Mouse (Mus musculus): ENCODE measurements around the gene Mocs2. TPM values are rescaled to one million over a fixed set of nuclear protein-coding genes. Genes with fewer than 3 reads are reported as not detected.

Gene Mocs2
- polyA plus RNA-seq, 1 experiment from 2014 or later = 56.6 TPM

DNA sequence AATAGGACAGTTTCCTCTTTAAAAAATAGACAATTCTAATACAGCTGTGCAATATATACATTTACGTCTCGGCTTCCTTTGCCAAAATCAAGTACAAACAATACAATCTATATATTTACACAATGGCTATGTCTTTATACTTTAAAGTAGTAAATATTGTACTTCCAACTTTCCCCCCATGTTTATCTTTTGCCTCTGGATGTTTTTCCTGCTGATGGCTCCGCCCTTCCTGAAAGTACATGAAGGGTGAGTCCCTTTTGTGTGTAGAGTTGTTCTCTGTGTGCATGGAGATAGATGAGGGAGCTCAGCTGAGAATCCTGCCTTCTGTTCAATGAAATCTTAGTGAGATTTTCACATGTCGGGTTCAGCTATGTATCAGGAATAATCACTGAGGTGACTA lies 15.3 kb downstream of the Mocs2 start:
- ATAC-seq (ENCODE audit: extremely low read depth, insufficient number of reproducible peaks, low FRiP score, low TSS enrichment) = no peak
- no peaks in the 10 kb centered on the region for H3K9me3 ChIP-seq
- H3K27me3 ChIP-seq (replicated peaks) = no peaks in the 10 kb centered on the region
- whole genome bisulfite sequencing = 81% methylated on average over 4 of the region's 4 CpGs
- no peak overlapping the region for H3K4me2 ChIP-seq
- no peak overlapping the region for H3K9ac ChIP-seq
- H3K4me3 ChIP-seq = no peak overlapping the region
- H3K36me3 ChIP-seq = peaks cover 40% of the 10 kb centered on the region
- H3K27ac ChIP-seq (replicated peaks) = no peak overlapping the region
- H3K4me1 ChIP-seq = peaks cover 9% of the 10 kb centered on the region

DNA sequence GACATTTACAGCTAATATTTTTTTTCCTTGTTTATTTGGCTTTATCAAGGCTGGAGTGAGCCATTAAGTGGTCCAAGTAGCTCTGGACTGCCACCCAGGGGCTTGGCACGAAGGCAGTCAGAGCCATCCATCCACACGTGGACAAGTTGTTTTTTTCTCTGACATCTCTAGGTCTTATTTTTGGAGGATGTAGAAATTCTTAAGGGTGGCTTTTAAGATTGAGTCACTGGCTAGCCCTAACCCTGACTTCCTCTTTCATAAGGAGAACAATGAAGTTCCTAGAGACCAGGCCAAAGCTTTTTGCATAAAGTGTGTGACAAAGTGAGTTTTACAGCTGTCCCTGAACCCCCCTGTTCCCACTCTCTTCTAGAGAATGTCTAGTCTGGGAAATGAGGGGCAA lies 16.5 kb downstream of the Mocs2 start:
- no peak overlapping the region for H3K27ac ChIP-seq (replicated peaks)
- 25% methylated on average over 2 of the region's 2 CpGs for WGBS
- no peak for ATAC-seq (ENCODE audit: extremely low read depth, insufficient number of reproducible peaks, low FRiP score, low TSS enrichment)

DNA sequence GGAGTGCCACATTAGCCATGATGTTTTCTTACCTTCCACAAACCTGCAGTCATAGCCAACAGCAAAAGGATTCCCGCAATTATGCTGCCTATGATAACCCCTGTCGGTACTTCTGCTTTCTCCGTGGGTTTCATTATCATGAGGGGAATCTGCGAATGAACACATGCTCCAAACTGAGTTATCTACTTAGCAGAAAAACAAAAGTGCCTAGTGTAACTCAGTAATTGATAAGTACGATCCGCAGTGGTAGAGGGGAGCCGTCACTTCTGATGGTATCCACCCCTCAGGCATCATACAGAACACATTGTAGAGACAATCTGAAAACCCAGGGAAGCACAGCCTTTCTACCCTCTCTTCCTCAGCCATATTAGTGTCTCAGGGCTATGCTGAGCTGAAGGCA lies 19.0 kb downstream of the Mocs2 start:
- Histone ChIP-seq H3K27me3 (replicated peaks) (no peaks in the 10 kb centered on the region), H3K9ac (no peak overlapping the region), H3K36me3 (peaks cover 16% of the 10 kb centered on the region), H3K4me2 (no peak overlapping the region), H3K4me3 (no peak overlapping the region), H3K4me1 (peaks cover 21% of the 10 kb centered on the region), H3K9me3 (no peaks in the 10 kb centered on the region), H3K27ac (replicated peaks) (no peak overlapping the region)
- WGBS = 68% methylated on average over 7 of the region's 7 CpGs
- no peak for ATAC-seq (ENCODE audit: extremely low read depth, insufficient number of reproducible peaks, low FRiP score, low TSS enrichment)

More for the DNA sequence above, 16.5 kb downstream of the Mocs2 start:
- Histone ChIP-seq H3K9me3 (no peaks in the 10 kb centered on the region), H3K27me3 (replicated peaks) (no peaks in the 10 kb centered on the region), H3K36me3 (peaks cover 32% of the 10 kb centered on the region), H3K9ac (no peak overlapping the region), H3K4me1 (peaks cover 21% of the 10 kb centered on the region), H3K4me3 (no peak overlapping the region), H3K4me2 (no peak overlapping the region)

DNA sequence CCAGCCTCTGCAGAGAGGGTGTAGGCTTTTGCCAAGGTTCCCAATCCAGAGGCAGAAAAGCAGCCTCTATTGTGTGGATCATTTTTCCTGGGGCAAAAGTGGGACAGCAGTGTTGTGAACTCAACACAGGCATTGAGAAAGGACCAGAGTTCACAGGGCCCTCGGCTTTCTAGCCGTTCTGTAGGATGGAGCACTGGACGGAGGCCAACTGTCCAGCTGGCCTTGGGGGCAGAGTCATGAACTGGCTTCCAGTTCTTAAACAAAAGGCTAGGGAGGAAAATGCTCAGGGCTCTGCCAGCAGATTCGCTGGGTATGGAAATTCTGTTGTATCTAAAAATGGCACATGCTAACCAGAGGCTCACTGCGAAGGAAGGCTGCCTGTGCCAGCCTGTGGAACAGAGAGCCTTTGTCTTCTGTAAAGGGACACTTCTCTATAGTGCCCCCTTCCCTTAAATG lies 20.5 kb downstream of the Mocs2 start:
- Histone ChIP-seq H3K9ac (0 out of 2 replicates have a peak overlapping the region, but pooled peaks have one; percentile 41), H3K9me3 (no peaks in the 10 kb centered on the region), H3K4me3 (no peak overlapping the region), H3K4me2 (peak overlapping the region; percentile 17; the same call in 1 of the 2 replicates), H3K27ac (replicated peaks) (peak overlapping the region; percentile 85), H3K36me3 (peaks cover 16% of the 10 kb centered on the region), H3K27me3 (replicated peaks) (no peaks in the 10 kb centered on the region), H3K4me1 (peaks cover 21% of the 10 kb centered on the region)
- no peak for ATAC-seq (ENCODE audit: extremely low read depth, insufficient number of reproducible peaks, low FRiP score, low TSS enrichment)
- 25% methylated on average over 5 of the region's 5 CpGs for WGBS

DNA sequence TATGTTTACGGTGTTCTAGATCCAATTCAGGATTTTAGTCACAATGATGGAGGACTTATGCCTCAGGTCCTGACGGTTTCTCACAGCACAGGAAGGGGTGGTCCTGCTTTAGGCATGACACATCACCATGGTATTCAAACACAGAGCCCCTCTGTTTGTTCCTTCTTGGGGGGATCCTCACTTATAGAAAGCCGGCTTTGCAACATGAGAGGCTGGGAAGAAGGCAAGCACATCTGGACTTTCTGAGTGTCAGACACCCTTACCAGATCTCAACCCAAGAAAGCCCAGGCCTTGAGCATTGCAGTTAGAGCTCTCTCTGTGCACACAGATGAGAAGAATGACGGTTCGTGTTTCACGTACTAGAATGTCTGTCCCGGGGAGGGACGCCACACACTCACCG lies 21.1 kb downstream of the Mocs2 start:
- ATAC-seq (ENCODE audit: extremely low read depth, insufficient number of reproducible peaks, low FRiP score, low TSS enrichment) = no peak
- Histone ChIP-seq H3K36me3 (peaks cover 13% of the 10 kb centered on the region), H3K9ac (no peak overlapping the region), H3K27ac (replicated peaks) (peak overlapping the region; percentile 85), H3K4me3 (no peak overlapping the region), H3K27me3 (replicated peaks) (no peaks in the 10 kb centered on the region), H3K9me3 (no peaks in the 10 kb centered on the region), H3K4me1 (peaks cover 21% of the 10 kb centered on the region), H3K4me2 (no peak overlapping the region)
- 65% methylated on average over 9 of the region's 9 CpGs for WGBS

DNA sequence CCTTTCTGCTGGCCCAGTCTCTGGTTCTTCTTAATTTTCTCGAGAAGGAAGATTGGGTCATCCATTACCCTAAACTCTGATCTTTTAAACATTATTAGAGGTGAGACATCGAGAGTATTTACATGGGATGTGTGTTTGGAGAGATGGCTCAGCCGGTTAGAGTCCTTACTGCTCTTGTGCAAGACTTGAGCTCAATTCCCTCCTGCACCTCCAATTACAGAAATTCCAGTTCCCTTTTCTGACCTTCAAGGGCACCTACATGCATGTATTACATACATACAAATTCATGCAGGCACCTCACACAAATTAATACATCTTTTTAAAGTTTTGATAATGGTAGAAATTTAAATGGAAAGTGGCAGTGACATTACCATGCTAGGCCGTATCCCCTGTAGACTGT lies 22.5 kb downstream of the Mocs2 start:
- H3K4me3 ChIP-seq = no peak overlapping the region
- peaks cover 13% of the 10 kb centered on the region for H3K36me3 ChIP-seq
- H3K27ac ChIP-seq (replicated peaks) = no peak overlapping the region
- no peak overlapping the region for H3K9ac ChIP-seq
- H3K4me1 ChIP-seq = peaks cover 21% of the 10 kb centered on the region
- no peak for ATAC-seq (ENCODE audit: extremely low read depth, insufficient number of reproducible peaks, low FRiP score, low TSS enrichment)
- H3K9me3 ChIP-seq = no peaks in the 10 kb centered on the region
- H3K4me2 ChIP-seq = no peak overlapping the region
- 71% methylated on average over 4 of the region's 4 CpGs for WGBS
- no peaks in the 10 kb centered on the region for H3K27me3 ChIP-seq (replicated peaks)

DNA sequence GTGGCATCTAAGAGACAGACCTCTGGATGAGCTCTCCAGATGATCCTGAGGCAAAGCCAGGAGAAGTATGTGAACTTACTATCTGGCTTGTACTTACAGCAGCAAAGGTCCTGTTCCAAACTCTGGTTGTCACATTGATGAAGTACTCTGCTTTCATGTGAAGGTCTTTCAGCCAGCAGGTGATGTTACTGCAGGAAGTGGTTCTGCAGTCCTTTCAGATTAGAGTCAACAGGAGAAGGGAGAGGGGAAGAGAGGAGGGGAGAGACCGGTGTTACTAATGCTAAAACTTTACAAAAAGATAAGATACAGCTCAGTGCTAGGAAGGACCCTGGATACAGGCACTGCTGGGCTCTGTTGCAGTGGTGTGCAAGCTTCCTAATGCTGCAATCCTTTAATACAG lies 25.3 kb downstream of the Mocs2 start:
- WGBS = 18% methylated on average over 1 of the region's 1 CpGs
- Histone ChIP-seq H3K9me3 (no peaks in the 10 kb centered on the region), H3K4me2 (no peak overlapping the region), H3K4me3 (no peak overlapping the region), H3K27me3 (replicated peaks) (no peaks in the 10 kb centered on the region), H3K36me3 (peaks cover 3% of the 10 kb centered on the region; the same call in 1 of the 2 replicates), H3K4me1 (peaks cover 13% of the 10 kb centered on the region), H3K9ac (no peak overlapping the region), H3K27ac (replicated peaks) (no peak overlapping the region)
- ATAC-seq (ENCODE audit: extremely low read depth, insufficient number of reproducible peaks, low FRiP score, low TSS enrichment) = no peak

DNA sequence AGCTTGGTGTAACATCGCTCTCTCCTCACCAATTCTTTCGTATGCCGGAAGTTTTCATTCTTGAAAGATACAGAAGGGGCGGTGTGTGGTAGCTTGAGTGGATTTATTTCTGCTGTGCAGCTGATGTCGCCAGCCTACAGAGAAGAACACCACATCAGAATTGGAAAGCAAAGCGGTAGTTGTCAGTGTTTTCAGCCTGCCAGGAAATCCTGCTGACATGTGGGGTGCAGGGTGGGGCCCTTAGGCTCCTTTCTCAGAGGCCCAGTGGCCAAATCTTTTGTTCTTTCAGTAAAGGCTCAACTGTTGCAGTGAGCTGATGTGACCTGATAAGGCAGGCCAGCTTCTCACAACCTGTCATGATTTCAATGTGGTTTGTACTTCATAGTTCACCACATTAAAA lies 27.8 kb downstream of the Mocs2 start:
- Histone ChIP-seq H3K27ac (replicated peaks) (no peak overlapping the region), H3K36me3 (peaks cover 3% of the 10 kb centered on the region; the same call in 1 of the 2 replicates), H3K27me3 (replicated peaks) (no peaks in the 10 kb centered on the region), H3K9me3 (no peaks in the 10 kb centered on the region), H3K9ac (no peak overlapping the region), H3K4me1 (no peaks in the 10 kb centered on the region), H3K4me3 (no peak overlapping the region), H3K4me2 (no peak overlapping the region)
- 69% methylated on average over 6 of the region's 6 CpGs for WGBS
- ATAC-seq (ENCODE audit: extremely low read depth, insufficient number of reproducible peaks, low FRiP score, low TSS enrichment) = no peak

DNA sequence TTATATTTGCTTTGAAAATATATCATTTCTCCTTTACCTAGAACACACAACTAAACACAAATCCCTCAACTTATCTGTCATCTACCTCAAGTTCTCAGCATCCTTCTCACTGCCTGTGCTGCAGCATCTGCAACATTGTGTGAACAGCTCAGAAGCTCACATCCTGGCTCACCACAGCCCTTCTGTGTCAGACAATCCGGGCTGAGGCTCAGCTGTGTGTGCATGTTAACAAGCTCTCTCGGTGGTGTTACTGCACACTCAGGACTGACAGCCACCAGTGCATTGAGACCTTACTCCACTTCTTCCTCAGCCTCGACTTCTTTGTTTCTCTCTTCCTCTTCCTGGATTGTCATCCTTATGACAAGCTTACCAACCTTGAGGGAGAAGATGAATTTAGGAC lies 30.9 kb downstream of the Mocs2 start:
- Histone ChIP-seq H3K4me1 (no peaks in the 10 kb centered on the region), H3K4me3 (no peak overlapping the region), H3K36me3 (peaks cover 3% of the 10 kb centered on the region; the same call in 1 of the 2 replicates), H3K27ac (replicated peaks) (no peak overlapping the region), H3K27me3 (replicated peaks) (no peaks in the 10 kb centered on the region), H3K9ac (no peak overlapping the region), H3K9me3 (no peaks in the 10 kb centered on the region), H3K4me2 (no peak overlapping the region)
- no peak for ATAC-seq (ENCODE audit: extremely low read depth, insufficient number of reproducible peaks, low FRiP score, low TSS enrichment)
- WGBS = 65% methylated on average over 3 of the region's 3 CpGs

DNA sequence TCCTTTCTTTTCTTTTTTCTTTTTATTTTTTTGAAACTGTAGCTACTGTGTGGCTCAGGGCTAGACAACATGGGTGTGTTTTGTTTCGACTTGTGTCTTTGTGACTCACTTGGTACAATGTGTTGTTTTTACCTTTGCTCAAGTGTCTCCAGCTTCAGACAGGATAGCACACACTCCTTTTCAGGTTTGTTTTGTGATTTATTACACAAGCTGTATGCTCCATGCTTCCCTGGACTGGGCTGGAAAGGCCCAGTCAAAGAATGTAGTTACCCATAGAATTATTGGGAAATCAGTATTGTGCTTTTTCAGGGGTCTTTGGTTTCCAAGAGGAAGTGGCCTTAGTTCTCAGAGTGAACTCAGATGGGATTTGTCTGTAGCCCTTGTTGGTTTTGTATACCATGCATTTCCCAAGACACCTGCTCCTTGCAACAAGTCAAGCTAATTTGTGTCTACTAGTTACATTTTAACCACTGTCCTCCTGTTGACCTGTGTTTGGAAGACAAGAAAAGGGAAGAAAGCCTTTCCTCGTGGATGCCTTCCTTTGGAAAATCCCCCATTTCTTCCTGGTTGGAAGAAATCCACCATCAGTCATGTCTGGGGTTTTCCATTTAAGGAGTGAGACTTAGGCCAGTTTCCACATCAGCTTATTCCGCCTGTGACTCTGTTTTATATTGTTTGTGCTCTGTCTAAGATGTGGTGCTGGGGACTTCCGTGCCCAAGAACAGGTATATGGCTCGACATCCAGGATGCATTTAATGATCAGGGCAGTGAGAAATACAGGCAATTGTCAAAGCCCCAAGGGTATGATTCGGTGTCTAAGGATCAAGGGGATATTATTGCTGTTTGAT lies 34.5 kb downstream of the Mocs2 start:
- H3K4me2 ChIP-seq = no peak overlapping the region
- no peaks in the 10 kb centered on the region for H3K27me3 ChIP-seq (replicated peaks)
- WGBS = 68% methylated on average over 6 of the region's 6 CpGs
- no peak for ATAC-seq (ENCODE audit: extremely low read depth, insufficient number of reproducible peaks, low FRiP score, low TSS enrichment)
- H3K4me3 ChIP-seq = no peak overlapping the region
- no peaks in the 10 kb centered on the region for H3K9me3 ChIP-seq
- H3K36me3 ChIP-seq = 0 out of 2 replicates have a peak, but pooled peaks cover under 1% of the 10 kb centered on the region
- H3K9ac ChIP-seq = no peak overlapping the region
- peaks cover 8% of the 10 kb centered on the region; the same call in 1 of the 2 replicates for H3K4me1 ChIP-seq
- no peak overlapping the region for H3K27ac ChIP-seq (replicated peaks)

DNA sequence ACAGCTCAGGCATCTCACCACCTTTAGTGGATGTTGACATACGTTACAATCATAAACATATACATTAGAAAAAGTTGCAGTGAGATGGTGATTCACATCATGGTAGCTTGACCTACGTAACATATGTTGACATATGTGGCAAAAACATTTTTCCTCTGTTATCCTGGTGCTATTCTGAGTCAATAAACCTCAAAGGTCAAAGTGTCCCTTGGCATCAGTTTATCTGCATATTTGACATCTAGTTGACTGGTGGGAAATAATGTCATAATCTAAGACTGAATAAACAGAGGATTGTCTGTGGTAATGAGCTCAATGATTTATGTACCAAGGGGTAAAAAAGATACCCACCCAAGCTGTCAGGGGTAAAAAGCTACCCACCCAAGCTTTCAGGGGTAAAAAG lies 35.1 kb downstream of the Mocs2 start:
- Histone ChIP-seq H3K27ac (replicated peaks) (no peak overlapping the region), H3K4me3 (no peak overlapping the region), H3K4me1 (peaks cover 8% of the 10 kb centered on the region; the same call in 1 of the 2 replicates), H3K36me3 (no peaks in the 10 kb centered on the region), H3K9ac (no peak overlapping the region), H3K4me2 (no peak overlapping the region), H3K27me3 (replicated peaks) (no peaks in the 10 kb centered on the region), H3K9me3 (no peaks in the 10 kb centered on the region)
- WGBS = 74% methylated on average over 2 of the region's 2 CpGs
- ATAC-seq (ENCODE audit: extremely low read depth, insufficient number of reproducible peaks, low FRiP score, low TSS enrichment) = no peak

DNA sequence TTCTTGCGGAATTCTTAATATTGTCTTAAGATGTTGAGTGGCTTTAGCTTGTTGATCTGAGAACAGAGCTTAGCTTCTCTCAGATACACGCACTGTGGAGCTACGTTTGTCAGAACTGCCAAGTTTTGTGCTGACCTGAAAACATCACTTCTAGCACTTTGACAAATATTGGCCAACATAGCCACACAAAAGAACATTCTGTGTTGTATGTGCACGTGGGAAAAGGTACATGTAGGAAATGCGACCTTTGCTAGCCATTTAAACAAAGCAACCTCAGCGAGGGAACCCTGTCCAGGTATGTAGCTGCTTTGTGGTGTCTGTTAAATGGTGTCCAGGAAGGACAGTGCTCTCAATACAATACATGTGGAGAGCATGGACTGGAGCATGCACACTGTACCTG lies 36.0 kb downstream of the Mocs2 start:
- no peak for ATAC-seq (ENCODE audit: extremely low read depth, insufficient number of reproducible peaks, low FRiP score, low TSS enrichment)
- Histone ChIP-seq H3K36me3 (no peaks in the 10 kb centered on the region), H3K9me3 (no peaks in the 10 kb centered on the region), H3K9ac (no peak overlapping the region), H3K27me3 (replicated peaks) (no peaks in the 10 kb centered on the region), H3K4me1 (peaks cover 8% of the 10 kb centered on the region; the same call in 1 of the 2 replicates), H3K4me2 (no peak overlapping the region), H3K27ac (replicated peaks) (no peak overlapping the region), H3K4me3 (no peak overlapping the region)
- WGBS = 83% methylated on average over 6 of the region's 6 CpGs

Data from heart, embryonic 13.5 days (tissue).